In the genomic region with DNA sequence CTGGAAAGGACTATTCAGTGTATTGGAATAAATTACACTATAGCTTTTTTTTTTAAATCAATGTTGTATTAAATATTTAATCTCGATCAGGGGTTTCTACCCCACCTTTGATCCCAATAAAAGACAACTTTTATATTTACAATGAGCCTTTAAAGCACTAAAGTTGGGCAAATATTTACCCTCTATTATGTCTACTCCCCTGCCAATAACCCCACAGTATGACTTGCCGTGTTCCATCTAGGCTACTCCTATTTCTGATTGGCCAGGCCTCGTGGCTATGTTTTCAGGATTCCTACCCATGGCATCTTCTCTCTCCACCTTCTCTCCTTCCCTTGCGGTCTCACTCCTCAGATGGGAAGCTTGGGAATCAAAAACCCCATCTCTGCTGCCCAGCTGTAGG, we compare ENCODE assay signal across 14 mouse cellular contexts.
"Had no signal": no experiment of that assay in that cellular context is flagged by ENCODE, and none has a peak within 500 bp of the region (broad histone marks: within the 10 kb centered on the region; RNA-seq: fewer than 3 reads in every experiment).

No protein-coding gene starts in this region.

- H3K27me3 ChIP-seq: liver, embryonic 15.5 days; lung, embryonic 15.5 days had no signal

- H3K9me3 ChIP-seq: liver, embryonic 15.5 days; lung, embryonic 15.5 days had no signal

- DNase-seq: kidney, postnatal 25 days; layer of hippocampus, postnatal 36 days; lung, adult 18-20 months; lung, postnatal 10 days; lung, postnatal 4 days; midbrain, embryonic 14.5 days; thymus, adult 2 months; thymus, postnatal 14 days had no signal

- H3K27ac ChIP-seq: kidney, postnatal 0 days; left cerebral cortex, adult 2 months; liver, embryonic 15.5 days; lung, embryonic 15.5 days had no signal

- H3K4me2 ChIP-seq: liver, embryonic 11.5 days; liver, embryonic 15.5 days; lung, embryonic 15.5 days; midbrain, embryonic 11.5 days had no signal

- H3K4me3 ChIP-seq: left cerebral cortex, adult 2 months; liver, embryonic 15.5 days; lung, embryonic 15.5 days had no signal

- H3K36me3 ChIP-seq: liver, embryonic 15.5 days; lung, embryonic 15.5 days had no signal

- H3K9ac ChIP-seq: liver, embryonic 15.5 days; lung, embryonic 15.5 days had no signal
